Mouse (Mus musculus): ENCODE measurements at regions not wholly inside any gene's neighbourhood (a gene's known extent, or its start where the extent isn't known, plus 50 kb on each side); places are given as distances from the start of the nearest gene placed in this dataset.

DNA sequence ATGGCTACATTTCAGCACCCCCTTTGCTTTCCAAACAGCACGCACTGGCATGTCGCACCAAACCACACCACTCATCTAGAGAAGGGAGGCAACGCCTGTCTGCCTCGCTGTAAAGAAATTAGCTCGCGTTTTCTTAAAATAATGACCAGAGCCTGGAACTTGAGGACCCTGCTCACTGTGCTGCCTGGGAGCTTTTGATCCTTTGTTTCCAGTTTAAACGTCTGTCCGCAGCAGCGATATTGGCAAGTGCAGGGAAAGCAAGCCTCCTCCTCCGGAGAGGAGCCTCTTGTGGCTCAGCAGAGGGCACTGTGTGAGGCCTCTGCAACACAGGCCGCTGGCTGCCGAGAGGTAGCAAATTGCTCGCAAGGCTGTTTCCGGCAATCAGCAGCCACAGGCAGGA lies 328.8 kb upstream of the Irx1 start:
- no peak for TF ChIP-seq NANOG (IDR thresholded peaks at IDR 0.05; ENCODE audit: borderline replicate concordance, low read length)
- TF ChIP-seq POU5F1 (IDR thresholded peaks at IDR 0.05; ENCODE audit: borderline replicate concordance, low read length), result no peak
- TF ChIP-seq CTCF (conservative IDR thresholded peaks at IDR 0.05; ENCODE audit: low read length), result no peak
- peaks cover 10% of the 10 kb centered on the region; the same call in 1 of the 2 replicates for H3K27me3 ChIP-seq (ENCODE audit: insufficient read depth, low read length)

GRCm38 (mm10) chr13:72293059-72293694 lies 329.7 kb upstream of the Irx1 start:
- Histone ChIP-seq H3K9me3 (ENCODE audit: low read length) (no peaks in the 10 kb centered on the region), H3K4me3 (replicated peaks; ENCODE audit: low read length) (no peak overlapping the region), H3K36me3 (ENCODE audit: insufficient read depth, low read length) (no peaks in the 10 kb centered on the region), H3K27me3 (ENCODE audit: insufficient read depth, low read length) (peaks cover 11% of the 10 kb centered on the region; the same call in 1 of the 2 replicates), H3K4me1 (replicated peaks; ENCODE audit: low read depth, low read length) (peaks cover 20% of the 10 kb centered on the region)
- TF ChIP-seq POU5F1 (IDR thresholded peaks at IDR 0.05; ENCODE audit: borderline replicate concordance, low read length) (no peak), CTCF (conservative IDR thresholded peaks at IDR 0.05; ENCODE audit: low read length) (no peak), NANOG (IDR thresholded peaks at IDR 0.05; ENCODE audit: borderline replicate concordance, low read length) (no peak)

More for the DNA sequence above, 328.8 kb upstream of the Irx1 start:
- Histone ChIP-seq H3K36me3 (ENCODE audit: insufficient read depth, low read length) (no peaks in the 10 kb centered on the region), H3K9me3 (ENCODE audit: low read length) (peaks cover 4% of the 10 kb centered on the region), H3K4me1 (replicated peaks; ENCODE audit: low read depth, low read length) (peaks cover 20% of the 10 kb centered on the region), H3K4me3 (replicated peaks; ENCODE audit: low read length) (peak overlapping the region; percentile 20)

- Histone ChIP-seq H3K27me3 (ENCODE audit: insufficient read depth, low read length) (0 out of 2 replicates have a peak, but pooled peaks cover 9% of the 10 kb centered on the region), H3K4me3 (replicated peaks; ENCODE audit: low read length) (no peak overlapping the region), H3K36me3 (ENCODE audit: insufficient read depth, low read length) (no peaks in the 10 kb centered on the region), H3K9me3 (ENCODE audit: low read length) (no peaks in the 10 kb centered on the region), H3K4me1 (replicated peaks; ENCODE audit: low read depth, low read length) (peaks cover 3% of the 10 kb centered on the region; the same call in 1 of the 2 replicates)
- TF ChIP-seq POU5F1 (IDR thresholded peaks at IDR 0.05; ENCODE audit: borderline replicate concordance, low read length), result no peak
- no peak for TF ChIP-seq NANOG (IDR thresholded peaks at IDR 0.05; ENCODE audit: borderline replicate concordance, low read length)
- TF ChIP-seq CTCF (conservative IDR thresholded peaks at IDR 0.05; ENCODE audit: low read length), result no peak
Measured at GRCm38 (mm10) chr13:72298264-72298870, 330.3 kb upstream of the Irx2 start.

- no peaks in the 10 kb centered on the region for H3K9me3 ChIP-seq (ENCODE audit: low read length)
- H3K4me1 ChIP-seq (replicated peaks; ENCODE audit: low read depth, low read length), result peaks cover 3% of the 10 kb centered on the region; the same call in 1 of the 2 replicates
- no peak overlapping the region for H3K4me3 ChIP-seq (replicated peaks; ENCODE audit: low read length)
- H3K27me3 ChIP-seq (ENCODE audit: insufficient read depth, low read length), result 0 out of 2 replicates have a peak, but pooled peaks cover 9% of the 10 kb centered on the region
- TF ChIP-seq POU5F1 (IDR thresholded peaks at IDR 0.05; ENCODE audit: borderline replicate concordance, low read length) (no peak), CTCF (conservative IDR thresholded peaks at IDR 0.05; ENCODE audit: low read length) (no peak), NANOG (IDR thresholded peaks at IDR 0.05; ENCODE audit: borderline replicate concordance, low read length) (no peak)
- no peaks in the 10 kb centered on the region for H3K36me3 ChIP-seq (ENCODE audit: insufficient read depth, low read length)
Measured at GRCm38 (mm10) chr13:72299660-72300059, 329.0 kb upstream of the Irx2 start.

DNA sequence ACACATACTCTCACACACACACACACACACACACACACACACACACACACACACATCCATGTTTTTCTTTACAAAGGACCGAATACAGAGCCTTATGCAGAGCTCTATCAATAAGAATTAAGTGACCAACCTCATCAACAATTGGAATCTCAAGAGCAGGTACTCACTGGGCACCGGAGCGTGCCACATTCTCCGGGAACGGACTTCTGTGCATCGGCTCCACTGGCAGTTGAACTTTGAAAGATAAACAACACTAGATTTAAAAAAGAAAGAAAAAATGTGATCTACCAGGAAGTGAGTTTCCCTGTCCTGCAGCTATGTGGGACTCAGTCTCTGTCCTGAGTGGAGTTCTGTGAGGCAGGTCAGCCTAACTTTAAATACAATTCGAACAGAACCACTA lies 327.5 kb upstream of the Irx2 start:
- Histone ChIP-seq H3K4me3 (replicated peaks; ENCODE audit: low read length) (no peak overlapping the region), H3K36me3 (ENCODE audit: insufficient read depth, low read length) (no peaks in the 10 kb centered on the region), H3K4me1 (replicated peaks; ENCODE audit: low read depth, low read length) (peaks cover 3% of the 10 kb centered on the region; the same call in 1 of the 2 replicates), H3K9me3 (ENCODE audit: low read length) (no peaks in the 10 kb centered on the region), H3K27me3 (ENCODE audit: insufficient read depth, low read length) (0 out of 2 replicates have a peak, but pooled peaks cover 5% of the 10 kb centered on the region)
- no peak for TF ChIP-seq NANOG (IDR thresholded peaks at IDR 0.05; ENCODE audit: borderline replicate concordance, low read length)
- no peak for TF ChIP-seq POU5F1 (IDR thresholded peaks at IDR 0.05; ENCODE audit: borderline replicate concordance, low read length)
- TF ChIP-seq CTCF (conservative IDR thresholded peaks at IDR 0.05; ENCODE audit: low read length), result no peak

GRCm38 (mm10) chr13:72301841-72302240 lies 326.8 kb upstream of the Irx2 start:
- Histone ChIP-seq H3K9me3 (ENCODE audit: low read length) (no peaks in the 10 kb centered on the region), H3K36me3 (ENCODE audit: insufficient read depth, low read length) (no peaks in the 10 kb centered on the region), H3K4me3 (replicated peaks; ENCODE audit: low read length) (no peak overlapping the region), H3K4me1 (replicated peaks; ENCODE audit: low read depth, low read length) (peaks cover 3% of the 10 kb centered on the region; the same call in 1 of the 2 replicates), H3K27me3 (ENCODE audit: insufficient read depth, low read length) (0 out of 2 replicates have a peak, but pooled peaks cover 5% of the 10 kb centered on the region)
- TF ChIP-seq POU5F1 (IDR thresholded peaks at IDR 0.05; ENCODE audit: borderline replicate concordance, low read length) (no peak), CTCF (conservative IDR thresholded peaks at IDR 0.05; ENCODE audit: low read length) (no peak), NANOG (IDR thresholded peaks at IDR 0.05; ENCODE audit: borderline replicate concordance, low read length) (no peak)

DNA sequence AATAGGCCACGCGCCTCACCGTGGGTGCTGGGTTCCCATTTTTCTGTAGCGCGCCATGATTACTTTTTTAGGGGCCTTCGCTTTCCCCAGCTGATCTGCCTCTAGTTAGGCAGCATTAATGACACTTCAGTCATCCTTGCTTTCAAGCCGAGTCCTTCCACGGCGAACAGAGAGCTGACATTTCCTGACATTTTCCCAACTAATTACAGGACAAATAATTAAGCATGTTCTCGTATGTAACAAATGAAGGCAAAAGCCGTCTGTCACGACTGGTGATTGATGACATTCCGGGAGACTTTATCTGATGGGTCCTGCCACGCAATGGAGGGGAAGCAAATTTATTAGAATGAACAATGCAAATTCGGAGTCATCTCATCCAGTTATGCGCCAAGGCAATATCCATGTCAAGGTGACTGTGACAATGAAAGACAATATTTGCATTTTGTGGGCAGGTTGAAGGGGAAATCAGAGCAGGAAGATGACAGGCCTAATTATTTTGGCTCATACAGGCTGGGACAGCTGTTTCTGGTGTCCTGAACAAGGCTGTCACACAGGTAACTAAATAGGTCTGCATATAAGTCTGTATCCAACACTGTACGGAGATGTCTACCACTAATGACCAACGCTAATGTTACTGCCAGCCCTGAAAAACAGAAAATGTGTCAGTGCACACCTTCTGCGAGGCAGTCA lies 326.0 kb upstream of the Irx2 start:
- peaks cover 3% of the 10 kb centered on the region; the same call in 1 of the 2 replicates for H3K4me1 ChIP-seq (replicated peaks; ENCODE audit: low read depth, low read length)
- no peaks in the 10 kb centered on the region for H3K36me3 ChIP-seq (ENCODE audit: insufficient read depth, low read length)
- 0 out of 2 replicates have a peak, but pooled peaks cover 3% of the 10 kb centered on the region for H3K27me3 ChIP-seq (ENCODE audit: insufficient read depth, low read length)
- H3K4me3 ChIP-seq (replicated peaks; ENCODE audit: low read length), result no peak overlapping the region
- TF ChIP-seq CTCF (conservative IDR thresholded peaks at IDR 0.05; ENCODE audit: low read length) (no peak), POU5F1 (IDR thresholded peaks at IDR 0.05; ENCODE audit: borderline replicate concordance, low read length) (no peak)
- no peaks in the 10 kb centered on the region for H3K9me3 ChIP-seq (ENCODE audit: low read length)

DNA sequence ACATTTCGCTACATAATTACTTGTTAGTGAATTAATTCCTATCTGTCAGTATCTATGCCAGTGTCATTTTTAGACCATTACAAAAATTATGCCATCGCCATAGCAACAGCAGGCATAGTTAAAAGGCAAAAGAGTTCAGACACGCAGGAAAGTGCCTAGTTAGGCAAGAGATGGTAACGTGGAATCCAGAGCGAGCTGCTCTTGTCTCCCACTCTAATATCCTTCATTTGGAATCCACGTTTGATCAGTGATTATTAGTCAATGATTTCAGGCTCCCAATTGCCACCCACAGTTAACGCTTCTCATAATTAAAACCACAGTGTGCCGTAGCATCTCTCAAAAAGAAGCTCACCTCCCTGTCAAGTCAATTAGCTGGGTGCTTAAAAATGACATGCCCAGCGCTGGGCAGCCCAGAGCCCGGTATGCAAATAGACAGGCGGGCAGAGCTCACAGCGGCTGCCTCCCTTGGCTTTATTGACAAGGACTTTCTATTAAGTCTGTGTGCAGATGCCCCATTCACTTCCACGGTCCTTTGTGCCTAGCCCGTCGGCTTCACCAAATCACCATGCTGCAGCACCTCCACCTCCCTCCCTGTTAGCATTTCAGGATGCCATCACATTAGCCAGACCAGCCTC lies 325.4 kb upstream of the Irx2 start:
- Histone ChIP-seq H3K27me3 (ENCODE audit: insufficient read depth, low read length) (0 out of 2 replicates have a peak, but pooled peaks cover 3% of the 10 kb centered on the region), H3K4me1 (replicated peaks; ENCODE audit: low read depth, low read length) (peaks cover 2% of the 10 kb centered on the region; the same call in 1 of the 2 replicates), H3K9me3 (ENCODE audit: low read length) (no peaks in the 10 kb centered on the region), H3K4me3 (replicated peaks; ENCODE audit: low read length) (no peak overlapping the region), H3K36me3 (ENCODE audit: insufficient read depth, low read length) (no peaks in the 10 kb centered on the region)
- TF ChIP-seq CTCF (conservative IDR thresholded peaks at IDR 0.05; ENCODE audit: low read length) (no peak), POU5F1 (IDR thresholded peaks at IDR 0.05; ENCODE audit: borderline replicate concordance, low read length) (no peak), NANOG (IDR thresholded peaks at IDR 0.05; ENCODE audit: borderline replicate concordance, low read length) (no peak)
